Mouse (Mus musculus) left cerebral cortex, adult 8-10 months (tissue): Measurements from ENCODE around the gene Bmpr1a. TPM values are rescaled to one million over a fixed set of nuclear protein-coding genes. Genes with fewer than 3 reads are reported as not detected.
"Not testable (repeated sequence)": the region's sequence is repeated elsewhere in the genome, so short reads cannot be mapped to it uniquely, and the experiment has no call there.

Source experiments
- DNase-seq, 2 experiments: peaks; one replicate each; pipeline ENCODE4 v3.0.0; 2022; ENCODE audit warnings: low spot score in 2 of 2
- total RNA-seq, 4 experiments: library from RNA; stranded (reverse); gene quantifications; 2 replicates each; pipeline ENCODE4 v1.2.4; 2022

Gene Bmpr1a
- total RNA-seq, 4 experiments from 2014 or later: 35.7 to 41.7 (median 40.4) TPM

DNA sequence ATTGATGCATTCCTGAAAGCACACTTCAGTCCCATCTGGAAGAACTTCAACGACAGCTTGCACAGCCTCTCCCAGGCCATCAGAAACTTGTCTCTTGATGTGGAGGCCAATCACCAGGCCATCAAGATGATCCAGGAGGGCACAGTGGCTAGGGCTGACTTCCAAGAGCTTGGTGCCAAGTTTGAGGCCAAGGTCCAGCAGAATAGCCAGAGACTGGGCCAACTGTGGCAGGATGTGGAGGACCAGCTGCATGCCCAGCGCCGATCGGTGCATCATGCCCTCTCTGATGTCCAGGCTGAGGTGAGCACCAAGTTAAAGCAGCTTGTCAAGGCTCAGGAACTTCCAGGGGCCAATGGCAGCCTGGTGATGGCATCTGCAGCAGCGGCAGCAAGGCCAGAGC is 105.3 kb downstream of the Bmpr1a start:
- DNase-seq: no peak

DNA sequence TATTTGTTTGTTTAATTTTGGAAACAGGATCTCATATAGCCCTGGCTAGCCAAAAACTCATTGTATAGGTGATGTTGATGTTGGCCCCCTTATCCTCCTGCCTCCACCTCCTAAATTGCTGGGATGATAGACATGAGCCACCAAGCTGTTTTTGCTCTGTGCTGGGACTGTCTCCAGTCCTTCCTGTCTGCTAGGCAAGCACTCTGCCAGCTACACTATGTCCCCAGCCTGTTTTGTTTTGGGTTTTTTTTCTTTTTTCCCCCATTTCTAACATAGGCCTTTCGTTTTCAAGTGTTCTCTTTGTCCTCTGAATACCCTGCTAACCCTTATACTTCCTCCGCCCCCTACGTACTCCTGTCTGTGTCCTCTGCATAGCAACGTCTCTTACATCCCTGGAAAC is 109.8 kb downstream of the Bmpr1a start:
- DNase-seq: no peak

DNA sequence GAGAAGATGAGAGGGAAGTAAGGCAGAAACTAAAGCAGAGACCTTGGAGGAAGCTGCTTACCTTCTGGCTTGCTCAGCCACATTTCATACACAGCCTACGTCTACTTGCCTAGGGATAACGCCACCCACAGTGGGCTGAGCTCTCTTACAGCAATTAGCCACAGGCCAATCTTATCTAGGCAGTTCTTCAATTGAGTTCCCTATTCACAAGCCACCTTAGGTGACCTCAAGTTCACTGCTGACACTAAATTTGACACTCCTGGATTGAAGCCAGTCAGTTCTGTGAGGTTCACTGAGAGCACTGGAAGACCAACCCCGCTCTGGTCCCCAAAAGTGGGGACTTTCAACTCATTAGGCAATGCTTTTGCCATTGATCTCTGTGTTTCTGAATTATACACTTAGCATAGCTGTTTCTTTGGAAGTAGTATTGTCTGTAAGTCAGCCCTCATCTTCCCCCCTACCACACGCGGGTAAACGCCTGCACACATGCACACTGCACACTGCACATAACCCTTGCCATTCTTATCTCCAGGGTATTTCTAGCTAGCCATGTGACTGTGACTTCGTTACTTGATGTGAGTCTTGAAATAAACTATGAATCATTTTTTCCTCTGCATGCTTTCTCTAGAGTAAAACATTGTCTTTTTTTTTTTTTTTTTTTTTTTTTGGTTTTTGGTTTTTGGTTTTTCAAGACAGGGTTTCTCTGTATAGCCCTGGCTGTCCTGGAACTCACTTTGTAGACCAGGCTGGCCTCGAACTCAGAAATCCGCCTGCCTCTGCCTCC is 120.0 kb downstream of the Bmpr1a start:
- no peak for DNase-seq

DNA sequence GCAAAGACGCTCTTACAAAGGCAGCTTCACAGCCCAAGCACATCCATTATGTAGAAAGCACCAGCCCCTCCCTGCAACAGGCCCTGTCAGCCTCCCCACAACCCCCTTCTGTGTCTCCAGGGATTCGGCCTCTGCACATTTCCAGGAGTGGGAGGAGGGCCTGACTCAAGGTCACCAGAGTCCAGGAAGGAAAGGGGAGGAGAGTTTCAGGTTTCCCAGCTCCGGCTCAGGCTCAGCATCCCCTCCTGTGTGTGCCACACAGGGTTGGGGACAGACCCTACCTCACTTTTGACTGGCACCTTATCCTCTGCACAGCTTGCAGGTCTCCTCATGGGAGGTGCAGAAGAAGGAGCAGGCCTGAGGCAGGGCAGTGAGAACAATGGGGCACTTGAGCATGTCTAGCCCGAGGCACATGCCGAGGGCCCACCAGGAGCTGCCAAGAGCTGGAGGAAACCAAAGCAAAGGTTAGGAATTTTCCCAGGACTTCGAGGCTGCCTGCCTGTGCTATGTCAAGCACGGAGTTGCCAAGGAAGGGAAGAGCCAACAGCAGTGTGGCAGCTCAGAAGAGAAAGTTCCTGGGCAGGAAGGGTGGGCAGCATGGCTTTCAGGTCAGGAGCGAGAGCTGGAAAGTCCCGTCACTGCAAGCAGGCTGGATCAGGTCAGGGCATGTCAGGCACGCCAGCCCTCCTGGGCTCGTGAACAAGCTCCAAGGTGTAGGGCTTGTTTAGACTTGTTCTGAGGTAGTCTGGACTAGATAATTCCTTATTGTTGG is 124.4 kb downstream of the Bmpr1a start:
- DNase-seq: no peak

DNA sequence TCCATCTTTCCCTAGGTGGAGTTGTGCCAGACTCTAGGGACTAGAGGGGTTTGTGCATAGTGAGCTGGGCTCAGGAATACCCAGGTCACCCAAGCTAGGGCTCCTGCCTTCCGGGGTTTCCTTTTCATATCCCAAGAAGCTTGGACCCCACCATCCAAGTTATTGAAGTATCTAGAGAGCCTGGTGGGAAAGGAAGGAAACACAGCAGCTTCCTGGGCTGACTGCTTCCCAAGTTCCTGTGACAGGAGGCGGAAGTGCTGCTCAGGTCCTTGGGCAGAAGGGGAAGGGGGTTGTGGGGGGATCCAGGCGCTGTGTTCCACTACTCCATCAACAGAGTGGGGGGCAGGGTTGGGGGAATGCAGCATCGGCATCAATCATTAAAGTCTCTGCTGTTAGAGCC is 126.0 kb downstream of the Bmpr1a start:
- no peak for DNase-seq

DNA sequence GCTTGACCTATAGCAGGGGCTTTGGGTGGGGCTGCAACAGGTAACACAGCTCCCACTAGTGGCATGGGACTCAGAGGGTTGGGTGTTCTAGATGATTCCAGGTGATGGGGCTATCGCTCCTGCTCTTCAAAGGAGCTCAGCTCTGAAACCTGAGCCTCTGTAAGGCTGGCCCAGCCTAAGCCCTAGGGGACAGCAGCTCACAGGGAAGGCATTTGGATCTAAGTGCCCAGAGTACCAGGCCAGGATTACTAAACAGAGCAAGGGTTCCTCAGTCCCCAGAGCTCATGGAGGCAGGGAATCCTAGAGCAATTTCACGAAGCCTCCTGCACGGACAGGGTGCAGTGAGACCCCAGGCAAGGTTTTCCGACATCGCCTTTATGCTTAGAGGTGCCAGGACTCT is 127.2 kb downstream of the Bmpr1a start:
- DNase-seq: no peak

DNA sequence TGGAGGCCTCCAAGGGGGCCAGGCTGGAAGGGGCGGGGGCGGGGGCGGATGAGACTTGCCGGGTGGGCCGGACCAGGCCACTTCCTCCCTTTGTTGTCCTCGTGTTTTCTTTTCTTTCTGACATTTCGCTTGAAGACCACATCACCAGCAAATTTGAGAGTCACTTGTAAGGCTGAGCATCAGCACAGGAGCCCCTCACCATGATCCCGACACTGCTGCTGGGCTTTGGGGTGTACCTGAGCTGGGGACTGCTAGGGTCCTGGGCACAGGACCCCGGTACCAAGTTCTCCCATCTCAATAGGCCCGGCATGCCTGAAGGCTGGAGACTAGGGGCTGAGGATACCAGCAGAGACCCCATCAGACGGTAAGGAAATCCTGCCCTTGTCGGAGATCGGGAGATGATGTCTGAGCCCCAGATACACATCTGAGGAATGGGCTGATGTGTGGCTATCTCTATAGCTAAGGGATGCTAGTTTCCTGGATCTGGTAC is 127.7 kb downstream of the Bmpr1a start, which contains the start of gene Mmrn2:
Mmrn2 (plus strand) TSS at position 51 of the 490 bp plus-strand sequence.
- DNase-seq: no peak

DNA sequence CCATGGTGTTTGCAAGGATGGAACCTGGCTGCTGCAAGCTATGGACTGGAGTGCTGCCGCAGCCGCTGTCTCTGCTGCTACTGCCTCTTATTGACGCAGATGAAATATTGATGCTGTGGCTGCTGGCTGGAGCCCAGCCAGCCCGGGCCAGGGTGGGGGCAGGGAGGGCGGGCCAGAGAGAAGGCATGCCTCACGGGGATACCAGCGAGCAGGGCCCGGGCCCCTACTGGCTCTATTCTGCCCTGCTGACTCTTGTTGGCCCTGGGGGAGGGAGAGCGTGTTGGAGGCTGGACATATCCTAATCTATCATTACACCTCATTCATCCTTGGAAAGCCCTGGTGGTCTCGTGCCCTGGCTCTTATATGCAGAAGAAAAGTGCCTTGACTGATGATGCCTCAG is 128.6 kb downstream of the Bmpr1a start, which contains the start of gene Sncg:
Sncg (minus strand) TSS at position 213 of the 400 bp plus-strand sequence.
- DNase-seq: no peak

DNA sequence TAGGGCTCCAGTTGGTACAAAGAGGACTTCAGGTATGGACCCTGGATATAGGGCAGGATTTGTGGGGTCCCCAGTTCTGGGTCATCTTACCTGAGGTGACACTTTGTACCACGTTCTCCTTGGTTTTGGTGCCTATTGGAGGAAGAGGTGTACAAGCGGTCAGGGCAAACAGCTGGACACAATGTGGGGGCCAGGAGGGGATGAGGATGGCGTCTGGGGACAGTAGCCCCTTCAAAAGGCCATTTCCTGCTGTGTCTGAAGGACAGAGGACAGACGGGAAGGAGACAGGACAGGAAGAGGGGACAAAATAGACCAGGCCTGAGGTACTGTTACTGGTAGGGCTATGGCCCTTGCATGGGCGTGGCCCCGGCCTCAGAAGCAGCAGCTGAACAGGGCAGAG is 129.6 kb downstream of the Bmpr1a start:
- DNase-seq: no peak

DNA sequence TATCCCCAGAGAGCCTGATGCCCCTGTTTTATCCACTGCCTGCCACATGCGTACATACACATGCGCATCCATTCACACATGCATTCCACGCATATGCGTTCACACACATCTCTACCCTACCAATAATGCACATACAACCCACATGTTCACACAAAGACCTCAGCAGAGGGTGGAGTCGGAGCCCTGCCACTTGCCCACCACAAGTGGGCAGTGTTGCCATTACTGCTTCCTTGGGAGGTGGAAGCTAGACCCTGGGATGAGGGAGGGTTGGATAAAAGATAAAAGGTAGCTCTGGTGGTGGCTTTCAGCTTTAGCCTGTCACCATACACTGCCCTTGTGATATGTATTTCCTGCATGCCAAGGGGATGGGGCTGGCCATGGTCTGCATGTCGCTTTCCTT is 130.5 kb downstream of the Bmpr1a start:
- DNase-seq: no peak

DNA sequence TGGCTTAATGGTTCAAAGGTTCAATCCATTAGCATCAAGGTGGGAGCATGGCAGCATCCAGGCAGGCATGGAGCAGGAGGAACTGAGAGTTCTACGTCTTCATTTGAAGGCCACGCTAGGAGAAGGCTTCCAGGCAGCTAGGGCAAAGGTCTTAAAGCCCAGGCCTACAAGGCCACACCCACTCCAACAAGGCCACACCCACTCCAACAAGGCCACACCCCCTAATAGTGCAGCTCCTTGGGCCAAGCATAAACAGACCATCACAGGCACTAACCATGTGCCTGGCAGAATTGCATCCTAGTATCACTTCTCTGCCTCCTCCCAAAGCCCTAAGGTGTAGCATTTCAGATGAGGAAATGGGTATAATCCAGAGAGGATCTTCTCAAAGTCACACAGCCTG is 131.4 kb downstream of the Bmpr1a start:
- DNase-seq: no peak

DNA sequence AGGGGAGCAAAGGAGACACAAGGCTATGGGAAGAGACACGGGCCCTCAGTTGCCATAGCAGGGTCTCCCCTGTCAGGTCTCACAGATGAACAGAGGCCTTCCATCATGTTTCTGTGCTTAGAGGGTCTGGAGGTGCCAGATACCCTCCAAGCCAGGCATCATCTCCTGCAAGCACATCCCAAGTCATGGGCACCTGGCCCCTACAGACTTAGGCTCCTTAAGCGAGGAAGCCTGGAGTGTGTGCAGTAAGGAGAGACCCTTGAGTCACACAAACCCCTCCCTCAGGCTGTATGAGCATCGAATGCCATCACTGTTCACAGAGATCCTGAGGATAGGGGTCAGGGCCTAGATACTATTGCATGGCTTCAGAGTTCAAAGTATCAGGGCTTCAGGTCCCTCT is 132.2 kb downstream of the Bmpr1a start:
- no peak for DNase-seq

DNA sequence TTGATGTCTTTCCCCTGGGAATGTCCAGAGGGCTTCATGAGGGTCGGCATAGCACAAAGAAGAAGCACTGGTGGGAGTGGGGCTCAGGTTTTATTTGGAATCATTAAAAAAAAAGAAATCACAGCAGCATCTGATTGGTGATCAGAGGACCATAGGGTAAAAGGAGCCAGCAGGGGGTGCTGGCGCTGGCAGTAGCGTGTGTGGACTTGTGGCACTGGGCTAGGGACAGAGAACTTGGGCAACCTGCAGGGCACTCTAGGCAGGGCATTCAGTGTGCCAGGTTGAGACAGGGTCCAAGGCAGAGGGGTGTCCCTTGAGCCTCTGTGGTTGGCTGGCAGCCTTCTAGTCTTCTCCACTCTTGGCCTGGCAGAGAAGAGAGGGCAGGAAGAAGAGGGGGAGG is 132.9 kb downstream of the Bmpr1a start:
- no peak for DNase-seq

DNA sequence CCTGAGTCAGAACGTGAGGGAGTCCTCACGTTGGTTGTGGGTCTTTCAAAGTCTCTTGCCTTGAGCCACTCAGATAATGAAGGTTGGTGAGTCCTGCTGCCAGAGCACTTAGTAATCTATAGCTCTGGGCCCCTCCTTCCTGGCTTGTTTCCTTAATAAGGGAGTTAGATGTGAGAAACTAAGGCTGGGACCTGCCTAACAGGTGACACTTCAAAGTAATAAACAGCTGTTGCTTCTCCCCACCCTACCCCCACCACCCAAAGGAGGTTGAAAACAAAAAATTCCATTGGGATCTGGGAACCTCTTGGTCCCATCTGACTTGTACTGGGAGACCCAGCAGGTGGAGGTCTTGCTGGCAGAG is 138.0 kb downstream of the Bmpr1a start:
- no peak for DNase-seq

DNA sequence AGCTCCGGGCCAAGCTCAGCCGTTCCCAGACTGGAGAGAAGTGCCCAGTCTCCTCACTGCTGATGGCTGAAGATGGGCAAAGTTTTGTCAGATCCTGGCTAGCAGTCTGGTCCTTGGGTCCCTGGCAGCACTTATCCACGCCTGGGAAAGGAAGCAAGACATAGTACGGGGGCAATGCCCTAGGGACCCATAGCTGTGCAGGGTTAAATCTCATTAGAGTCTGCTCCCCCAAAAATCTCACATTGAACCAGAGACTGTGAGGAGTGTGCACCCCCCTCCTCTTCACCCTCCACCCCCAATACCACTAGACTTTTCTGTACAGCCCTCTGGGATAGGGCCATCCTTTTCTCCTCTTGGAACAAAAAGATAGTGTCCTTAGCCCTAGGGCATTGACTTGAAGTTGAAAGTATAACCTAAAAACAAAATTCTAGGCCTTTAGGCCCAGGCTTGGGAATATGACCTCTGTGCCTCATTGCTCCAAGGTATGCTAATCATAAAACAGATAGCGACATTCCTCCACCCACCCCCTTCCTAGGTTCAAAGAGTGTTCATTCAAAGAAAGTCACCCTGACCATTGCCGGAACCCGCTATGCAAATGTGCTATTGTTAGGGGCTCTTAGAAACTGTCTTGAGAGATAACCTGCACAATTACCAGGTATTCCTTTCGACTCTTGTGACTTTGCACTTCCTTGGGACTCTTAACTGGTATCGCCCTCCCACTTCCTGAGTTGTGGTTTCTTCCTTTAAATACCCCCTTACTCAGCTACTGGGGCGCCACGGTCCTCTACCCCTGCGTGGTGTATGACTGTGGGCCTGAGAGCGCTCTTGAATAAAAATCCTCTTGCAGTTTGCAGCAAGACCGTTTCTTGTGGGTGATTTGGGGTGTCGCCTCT is 138.6 kb downstream of the Bmpr1a start:
- DNase-seq: not testable (repeated sequence)

DNA sequence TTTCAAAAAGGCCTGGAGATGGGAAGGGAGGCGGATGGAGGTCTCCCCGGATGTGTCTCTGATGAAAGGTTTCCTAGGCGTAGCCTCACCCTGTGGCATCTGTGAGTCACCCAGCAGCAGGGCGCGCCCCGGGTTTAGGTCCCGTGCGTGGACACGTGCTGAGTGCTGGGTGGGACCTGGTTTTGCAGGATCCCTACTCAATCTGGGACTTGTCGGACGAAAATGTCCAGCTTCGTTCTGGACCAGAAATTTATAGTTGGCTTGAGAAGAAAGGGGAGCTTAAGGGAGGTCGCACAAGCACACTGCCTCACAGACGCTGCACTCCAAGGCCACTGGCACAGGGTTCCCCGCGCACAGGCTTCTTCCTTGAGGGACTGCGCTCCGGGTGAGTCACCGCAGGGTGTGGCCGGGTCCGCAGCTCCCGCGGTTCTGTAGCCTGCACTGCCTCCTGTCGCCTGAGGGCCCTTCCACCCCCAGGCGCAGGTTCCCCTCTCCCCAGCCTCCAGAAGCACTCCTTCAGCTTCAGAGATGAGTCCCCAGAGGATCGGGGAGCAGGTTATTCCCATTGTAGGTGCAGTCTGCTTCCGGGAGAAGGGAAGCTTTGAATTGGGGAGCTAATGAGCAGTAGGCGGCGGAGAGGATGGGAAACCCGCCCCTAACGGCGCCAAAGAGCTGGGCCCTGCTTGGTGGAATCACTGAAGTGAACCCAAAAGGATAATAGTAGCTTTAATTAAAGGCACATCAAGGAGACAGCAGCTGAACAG is 139.5 kb downstream of the Bmpr1a start:
- DNase-seq: peak; percentile 40 to 53

DNA sequence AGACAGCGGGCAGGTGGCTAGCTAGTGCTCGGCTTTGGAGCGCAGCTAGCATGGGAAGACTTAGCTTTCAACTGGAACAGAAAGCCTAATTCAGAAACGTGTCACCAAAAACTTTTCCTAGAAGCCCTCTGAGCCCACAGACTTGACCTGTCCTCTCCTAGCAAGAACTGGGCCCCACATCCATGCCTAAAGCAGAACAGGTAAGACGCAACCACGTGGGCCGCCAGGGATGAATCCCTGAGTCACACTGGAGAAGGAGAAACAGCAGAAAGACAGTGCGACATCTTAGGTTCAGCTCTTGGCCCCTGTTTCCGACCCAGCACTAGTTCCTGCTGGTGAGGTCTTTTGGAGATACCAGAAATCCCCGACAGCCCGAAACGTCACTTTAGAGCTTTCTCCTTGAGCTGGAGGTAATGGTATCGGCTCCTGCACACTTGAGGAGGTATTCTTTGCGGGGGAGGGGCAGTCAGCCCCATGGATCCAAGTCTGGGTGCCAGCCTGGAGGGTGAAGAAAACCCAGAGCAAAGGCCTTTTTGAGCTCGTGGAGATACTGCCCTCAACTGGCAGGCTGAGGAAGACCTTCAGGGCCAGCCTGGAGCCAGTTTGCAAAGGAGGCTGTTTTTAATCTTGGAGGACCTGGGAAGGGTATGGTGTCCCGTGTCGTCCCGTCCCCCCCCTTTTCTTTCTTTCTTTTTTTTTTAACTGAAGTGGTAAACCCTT is 140.3 kb downstream of the Bmpr1a start:
- DNase-seq: peak; percentile 35 to 54

DNA sequence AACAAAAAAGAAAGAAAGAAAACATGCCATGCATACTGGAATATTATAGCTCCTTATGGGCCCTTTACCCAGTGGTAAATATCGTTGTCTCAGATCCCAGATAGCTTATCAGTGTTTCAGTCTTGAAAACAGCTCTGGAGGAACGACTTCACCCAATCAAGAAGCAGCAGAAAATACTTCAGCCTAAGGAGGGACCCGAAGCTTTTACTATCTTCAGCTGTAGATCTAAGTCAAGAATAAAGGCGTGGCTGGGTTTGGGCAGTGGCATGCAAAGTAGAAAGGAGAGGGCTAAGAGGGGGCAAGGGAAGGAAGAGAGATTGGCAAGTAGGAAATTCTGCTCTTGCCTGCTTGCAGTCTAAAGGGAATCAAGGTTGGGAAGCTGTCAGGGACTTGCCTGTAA is 141.0 kb downstream of the Bmpr1a start:
- DNase-seq: no peak
